Mouse (Mus musculus) kidney, adult 18-20 months (tissue): ENCODE results near the gene Prpf4.

ENCODE experiments used
- DNase-seq: peaks from one replicate; pipeline ENCODE4 v3.0.0; 2021

The Prpf4 gene

DNA sequence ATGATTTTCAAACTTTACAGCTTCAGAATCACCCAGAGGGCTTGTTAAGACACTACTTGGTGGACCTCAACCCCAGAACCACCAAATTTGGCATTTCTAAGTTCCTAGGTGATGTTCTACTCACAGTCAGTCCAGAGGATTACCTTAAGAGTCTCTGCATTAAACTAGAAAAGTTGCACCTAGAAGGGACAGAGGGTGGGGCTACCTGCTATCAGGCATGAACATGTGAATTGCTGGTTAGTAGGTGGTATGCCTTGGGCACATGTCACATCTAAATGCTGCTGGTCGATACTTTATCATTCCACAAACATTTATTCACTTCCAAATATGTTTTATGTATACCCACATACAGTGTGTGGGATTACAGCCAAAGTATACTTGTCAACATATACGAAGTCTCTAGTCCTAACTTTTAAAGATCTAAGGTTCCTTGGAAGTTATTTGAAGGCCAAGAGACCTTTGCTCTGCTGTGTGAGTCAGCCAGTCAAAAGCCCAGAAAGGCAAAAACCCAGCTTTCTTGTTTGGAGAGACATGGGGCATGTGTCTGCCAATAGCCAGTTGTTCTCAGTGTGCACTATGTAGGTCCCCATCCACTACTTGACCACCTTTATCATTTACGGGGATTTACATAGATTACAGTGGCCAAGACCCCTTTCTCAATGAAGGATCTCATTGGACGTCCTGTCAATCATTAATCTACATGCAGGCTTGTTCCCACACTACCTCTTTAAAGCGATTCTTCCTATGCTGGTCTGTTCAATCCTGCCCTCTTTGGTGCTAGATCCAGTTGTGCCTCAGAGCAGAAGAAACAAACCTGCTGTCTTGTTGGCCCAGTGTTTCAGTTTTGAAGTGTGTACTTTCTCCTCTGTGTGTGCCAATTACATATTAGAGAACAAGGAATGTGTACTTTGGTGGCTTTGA is 18.7 kb upstream of the Prpf4 start:
- DNase-seq = peak; percentile 23

- no peak for DNase-seq
Observed at GRCm38 (mm10) chr4:62391892-62392291, 16.7 kb upstream of the Prpf4 start.

- no peak for DNase-seq
Observed at GRCm38 (mm10) chr4:62393459-62393858, 15.1 kb upstream of the Prpf4 start.

- DNase-seq = no peak
Observed at GRCm38 (mm10) chr4:62395806-62396205, 12.8 kb upstream of the Prpf4 start.

DNA sequence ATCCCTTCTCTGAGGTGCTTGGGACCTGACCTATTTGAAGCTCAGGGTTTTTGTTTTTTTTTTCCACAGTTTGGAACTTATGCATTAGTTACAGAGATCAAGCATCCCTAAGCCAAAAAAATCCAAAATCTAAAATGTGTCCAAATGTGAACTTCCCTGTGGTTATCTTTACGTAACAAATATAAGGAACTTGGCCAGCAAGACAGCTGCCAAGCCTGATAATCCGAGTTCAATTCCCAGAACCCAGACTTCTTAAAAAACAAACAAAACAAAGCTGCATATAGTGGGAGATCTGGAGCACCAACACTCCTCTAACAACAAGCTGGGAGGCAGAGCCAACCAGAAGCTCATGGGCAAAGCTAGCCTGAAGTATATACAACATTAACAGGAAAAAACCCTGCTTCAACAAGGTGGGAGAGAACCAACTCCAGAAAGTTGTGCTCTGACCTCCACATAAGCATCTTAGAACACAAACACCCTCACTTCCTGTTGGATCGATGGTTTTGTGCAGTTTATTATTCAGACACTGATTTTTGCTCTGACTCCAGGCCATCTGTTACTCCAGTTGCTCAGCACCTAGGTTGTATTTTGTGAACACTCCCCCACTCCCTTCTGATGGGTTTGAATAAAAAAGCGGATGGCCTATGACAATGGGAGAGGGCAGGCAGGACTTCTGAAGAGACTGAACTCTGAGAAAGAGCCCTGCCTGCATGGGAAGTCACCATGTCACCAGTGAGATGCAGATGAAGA is 10.8 kb upstream of the Prpf4 start:
- DNase-seq = no peak

DNA sequence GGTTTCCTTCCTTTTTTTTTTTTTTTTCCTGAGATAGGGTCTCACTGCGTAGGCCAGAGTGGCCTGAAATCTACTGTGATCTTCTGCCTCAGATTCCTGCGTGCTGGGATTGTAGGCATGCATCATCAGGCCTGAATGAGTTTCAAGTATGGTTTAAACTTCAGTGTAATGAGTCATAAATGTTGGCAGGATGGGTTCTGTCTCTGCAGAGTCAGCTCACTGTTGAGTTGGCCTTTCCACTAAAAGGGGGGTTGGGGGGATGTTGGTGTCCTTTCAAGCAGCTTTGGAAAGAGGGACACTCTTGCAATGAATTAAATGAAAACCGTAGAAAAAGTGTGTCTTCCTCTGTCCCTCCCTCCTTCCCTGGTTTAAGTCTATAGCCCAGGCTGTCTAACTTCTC is 9.6 kb upstream of the Prpf4 start:
- DNase-seq = no peak

DNA sequence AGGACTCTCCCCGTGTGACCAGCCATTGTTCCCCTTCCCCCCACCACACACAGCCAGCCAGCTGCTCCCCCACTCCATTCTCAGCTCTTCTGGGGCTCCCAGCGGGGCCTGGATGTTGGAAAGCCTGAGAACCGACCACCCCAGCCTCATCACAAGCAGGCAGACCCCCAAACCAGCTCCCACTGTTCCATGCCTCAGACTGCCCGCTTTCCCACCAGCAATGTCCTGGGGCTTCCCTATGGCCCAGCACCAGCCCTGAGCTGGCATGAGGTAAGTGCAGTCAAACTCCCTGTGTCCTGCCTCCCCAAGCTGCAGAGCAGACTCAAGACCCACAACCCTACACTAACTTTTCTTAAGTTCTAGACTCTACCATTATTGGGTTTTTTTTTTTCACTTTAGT is 2.5 kb upstream of the Prpf4 start:
- DNase-seq = no peak

DNA sequence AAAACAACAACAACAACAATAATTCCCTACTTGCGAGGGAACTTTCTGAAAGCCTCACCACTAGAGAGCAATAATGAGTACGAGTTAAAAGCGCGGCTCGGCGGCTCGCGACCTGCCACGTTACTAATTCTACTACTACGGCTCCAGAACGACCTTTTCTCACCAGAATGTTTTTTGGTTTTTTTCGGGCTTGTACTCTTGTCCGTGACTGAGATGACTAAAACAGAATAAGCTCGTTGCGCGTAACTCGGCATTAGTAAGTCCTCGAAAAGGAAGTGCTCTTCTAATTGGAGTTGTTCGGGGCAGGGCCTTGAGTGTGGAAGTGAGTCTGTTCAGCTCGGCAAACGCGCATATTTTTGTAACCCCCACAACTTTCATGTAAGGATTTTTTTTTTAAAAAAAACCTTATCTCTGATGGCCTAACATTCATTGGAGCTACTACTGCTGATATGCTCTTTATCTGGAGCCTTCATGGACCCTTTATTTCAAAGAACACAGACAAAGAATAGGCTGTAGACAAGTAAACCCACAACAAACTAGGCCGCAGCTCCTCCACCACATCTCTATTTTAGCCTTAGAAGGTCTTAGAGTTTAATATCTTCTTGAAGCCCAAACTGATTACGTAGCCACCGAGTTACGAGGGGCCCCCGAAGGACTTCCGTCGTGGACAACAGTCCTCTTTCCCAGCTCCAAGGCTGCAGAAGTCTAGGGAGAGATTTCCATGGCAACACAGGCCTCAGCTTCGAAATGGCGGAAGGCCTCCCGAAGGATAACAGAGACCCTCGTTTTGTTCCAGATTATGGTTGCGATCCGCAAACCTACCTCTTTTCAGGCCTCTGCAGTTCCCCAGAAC is 641 bp upstream of the Prpf4 start:
- DNase-seq = peak; percentile 74

- no peak for DNase-seq
Observed at GRCm38 (mm10) chr4:62409615-62410014, 1.0 kb downstream of the Prpf4 start.

GRCm38 (mm10) chr4:62410325-62410724 is 1.7 kb downstream of the Prpf4 start:
- DNase-seq = no peak

GRCm38 (mm10) chr4:62411606-62412005 is 3.0 kb downstream of the Prpf4 start:
- no peak for DNase-seq

DNA sequence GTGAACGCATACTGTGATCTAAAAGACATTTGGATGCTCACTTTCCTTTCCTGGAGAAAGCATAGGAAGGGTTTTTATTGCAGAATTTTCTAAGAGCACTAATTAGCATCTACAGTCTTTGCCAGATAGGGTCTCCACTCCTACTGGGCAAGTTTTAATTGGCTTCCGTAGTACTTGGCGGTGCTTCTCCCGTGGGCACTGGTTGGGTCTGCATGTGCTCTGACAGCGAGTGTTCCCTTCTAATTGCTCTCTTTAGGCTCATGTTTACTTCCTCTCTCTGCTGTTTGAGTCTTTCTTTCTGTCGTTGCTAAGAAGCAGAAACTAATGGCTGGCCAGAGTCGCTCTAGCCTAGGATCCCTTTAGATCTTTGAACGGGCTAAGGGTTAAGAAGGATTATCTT is 9.9 kb downstream of the Prpf4 start:
- no peak for DNase-seq

GRCm38 (mm10) chr4:62419091-62419490 is 10.5 kb downstream of the Prpf4 start:
- no peak for DNase-seq

- DNase-seq = no peak
Observed at GRCm38 (mm10) chr4:62425891-62426290, 17.3 kb downstream of the Prpf4 start.

DNA sequence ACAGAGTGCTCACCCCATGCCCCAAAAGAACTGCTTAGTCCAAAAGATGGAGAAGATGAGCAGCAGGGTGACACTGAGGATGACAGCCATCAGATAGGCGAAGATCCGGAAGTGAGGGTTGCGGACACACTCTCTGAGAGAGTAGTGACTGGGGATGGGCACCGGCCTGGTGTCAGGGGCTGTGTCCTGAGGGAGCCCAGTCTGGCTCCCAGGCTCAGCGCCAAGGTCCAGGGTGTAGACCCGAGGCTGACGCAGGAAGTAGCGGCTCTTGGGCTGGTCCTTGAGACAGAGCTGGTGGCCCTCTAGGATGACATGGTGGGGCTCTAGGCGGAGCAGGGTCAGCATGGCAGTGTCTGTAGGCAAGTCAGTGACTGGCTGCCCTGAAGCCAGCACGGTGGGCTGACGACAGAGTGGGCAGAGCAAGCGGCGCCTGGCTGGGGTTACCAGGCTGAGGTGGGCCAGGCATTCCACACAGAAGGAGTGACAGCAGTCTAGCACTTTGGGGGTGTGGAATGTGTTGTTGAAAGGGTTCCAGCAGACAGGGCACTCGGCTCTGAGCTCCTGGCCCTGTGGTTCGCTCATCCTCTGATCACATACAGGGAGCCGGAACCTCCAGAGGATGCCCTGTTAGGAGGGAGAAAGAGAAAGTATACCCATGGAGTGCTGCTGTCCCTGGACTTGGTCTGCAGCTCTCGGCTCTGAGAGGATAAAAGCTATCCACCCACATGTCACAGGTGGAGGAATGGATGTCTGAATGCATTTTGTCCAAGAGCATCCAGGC is 19.6 kb downstream of the Prpf4 start:
- DNase-seq = no peak

DNA sequence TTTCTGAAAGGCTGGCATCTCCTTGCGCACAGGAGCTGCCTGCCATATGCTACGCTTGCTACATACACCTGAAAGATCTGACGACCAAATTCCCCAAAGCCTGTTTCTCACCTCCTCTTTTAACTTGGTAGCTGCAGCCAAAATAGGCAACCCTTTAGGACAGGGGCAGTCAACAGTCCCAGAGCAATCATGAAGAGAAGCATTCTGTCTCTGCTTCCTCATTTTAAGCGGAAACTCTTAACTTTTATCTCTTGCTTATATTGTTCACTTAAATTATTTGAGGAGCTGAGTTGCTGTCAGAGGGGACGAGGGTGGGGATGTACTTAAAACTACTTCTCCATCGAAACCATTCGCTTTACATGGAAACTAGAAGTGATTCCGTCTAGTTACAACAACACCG is 21.0 kb downstream of the Prpf4 start:
- no peak for DNase-seq

DNA sequence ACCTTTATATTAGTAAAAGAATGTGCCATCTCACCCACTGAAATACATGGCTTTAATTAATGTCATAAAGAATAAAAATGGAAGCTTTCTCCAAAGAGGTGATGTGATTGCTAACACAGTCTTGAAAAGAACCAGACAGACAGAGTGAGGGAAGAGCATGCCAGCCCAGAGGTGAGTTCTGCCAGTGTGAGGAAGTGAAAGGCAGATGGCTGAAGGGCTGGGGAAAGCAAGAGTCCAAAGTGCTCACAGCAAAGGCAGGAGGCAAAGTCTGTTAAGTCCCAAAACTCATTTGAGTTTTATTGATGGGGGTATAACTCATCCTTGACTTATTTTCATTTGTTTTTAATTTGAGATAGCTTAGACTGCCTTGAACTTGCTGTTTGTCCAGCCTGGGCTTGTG is 22.1 kb downstream of the Prpf4 start:
- DNase-seq = no peak

GRCm38 (mm10) chr4:62431522-62431921 is 22.9 kb downstream of the Prpf4 start:
- no peak for DNase-seq

DNA sequence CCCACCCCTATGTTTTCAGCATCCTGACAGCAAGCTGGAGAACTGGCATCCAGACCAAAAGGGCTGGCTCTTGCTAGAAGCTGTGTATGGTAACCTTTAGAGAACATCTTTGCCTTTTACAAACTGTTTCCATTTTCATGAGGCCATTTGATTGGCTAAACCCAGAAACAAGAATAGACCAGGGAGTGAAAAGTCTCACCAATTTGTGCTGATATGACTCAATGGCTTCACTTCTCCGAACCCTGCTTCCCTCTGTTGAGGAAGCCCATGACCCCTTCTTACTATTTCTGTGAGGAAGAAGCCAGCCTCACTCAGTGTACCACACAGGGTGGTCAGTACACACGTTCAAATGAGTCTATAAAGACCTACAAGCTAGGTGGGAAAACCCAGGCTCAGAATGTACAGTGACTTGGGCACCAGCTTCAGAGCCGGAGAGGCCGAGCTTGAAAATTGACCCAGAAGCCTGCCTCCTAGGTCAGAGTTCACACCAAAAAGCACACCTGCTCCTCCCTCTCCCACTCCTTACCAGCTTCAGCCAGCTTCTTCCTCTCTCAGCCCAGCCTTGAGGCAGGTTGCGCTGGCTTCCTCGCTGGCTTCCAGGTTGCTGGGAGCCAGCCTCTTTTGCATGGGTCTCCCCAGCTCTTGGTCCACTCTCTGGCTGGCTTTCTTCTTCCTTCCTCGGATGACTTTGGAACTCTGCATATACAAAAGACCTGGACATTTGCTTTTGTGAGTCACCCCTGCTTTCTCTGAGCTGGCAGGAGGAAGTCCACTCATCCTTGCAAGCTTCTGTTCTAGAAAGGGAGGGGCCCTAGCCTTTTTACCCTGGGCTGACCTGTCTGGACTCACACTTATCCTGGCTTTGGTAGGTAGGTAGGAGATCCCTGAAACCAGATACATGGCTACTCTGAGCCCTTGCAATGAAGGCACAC is 25.6 kb downstream of the Prpf4 start:
- DNase-seq = peak; percentile 67

- DNase-seq = peak; percentile 70
Observed at GRCm38 (mm10) chr4:62435081-62435480, 26.5 kb downstream of the Prpf4 start, which contains the start of gene Rnf183. TSS of gene Rnf183 (minus strand) at chr4:62435252.

DNA sequence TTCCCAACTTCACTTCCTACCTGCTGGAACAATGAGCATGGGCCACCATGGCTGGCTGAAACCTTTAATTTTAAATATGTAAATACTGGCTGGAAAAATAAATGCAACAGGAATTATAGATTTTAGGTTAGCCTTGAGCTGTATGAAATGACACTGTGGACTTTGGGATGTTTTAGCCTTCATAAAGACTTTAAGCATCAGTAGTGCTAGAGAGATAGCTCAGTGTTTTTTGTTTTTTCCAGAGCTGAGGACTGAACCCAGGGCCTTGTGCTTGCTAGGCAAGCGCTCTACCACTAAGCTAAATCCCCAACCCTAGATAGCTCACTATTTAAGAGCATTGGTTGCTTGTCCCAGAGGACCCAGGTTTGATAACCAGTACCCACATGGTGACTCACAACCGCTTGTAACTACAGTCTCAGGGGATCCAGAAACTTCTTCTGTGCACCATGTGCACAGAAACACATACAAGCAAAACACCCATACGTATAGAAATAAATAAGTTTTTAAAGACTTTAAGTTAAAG is 28.7 kb downstream of the Prpf4 start:
- no peak for DNase-seq
